Mouse (Mus musculus) testis, adult 2 months (tissue): ENCODE measurements around the gene Btbd11.

Source experiments
- CTCF ChIP-seq: fragments of 200-500 bp; IDR thresholded peaks from 2 replicates; pipeline ENCODE4 v1.5.1; 2012; ENCODE audit warnings: low read depth, mild to moderate bottlenecking, inconsistent platforms, low read length, moderate library complexity; ENCODE audit not compliant: control insufficient read depth, insufficient read depth, insufficient replicate concordance
- POLR2A ChIP-seq: fragments of 200-500 bp; IDR thresholded peaks from 2 replicates; pipeline ENCODE4 v1.6.1; 2012; ENCODE audit warnings: low read depth, mild to moderate bottlenecking, inconsistent platforms, low read length, moderate library complexity; ENCODE audit not compliant: control insufficient read depth

DNA sequence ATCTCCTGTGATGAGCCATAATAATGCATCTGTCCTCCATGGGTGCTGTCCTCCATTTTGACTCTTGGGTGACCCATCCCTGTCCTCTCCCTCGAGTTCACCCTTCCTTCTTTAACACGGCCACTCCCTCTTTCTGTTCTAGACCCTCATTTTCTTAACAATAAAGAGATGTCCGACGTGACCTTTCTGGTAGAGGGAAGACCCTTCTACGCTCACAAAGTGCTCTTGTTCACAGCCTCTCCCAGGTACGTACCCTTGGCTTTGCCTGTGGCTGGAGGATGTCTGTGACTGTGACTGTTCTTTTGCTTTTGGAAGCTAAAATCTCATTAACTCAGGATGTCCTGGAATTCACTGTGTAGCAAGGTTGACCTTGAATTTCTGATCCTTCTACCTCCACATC lies 258.7 kb downstream of the Btbd11 start:
- TF ChIP-seq POLR2A (no peak), CTCF (no peak)
